Mouse (Mus musculus) E14TG2a.4 (cell line): ENCODE measurements around the gene Selplg.

Source experiments
- CTCF ChIP-seq: conservative IDR thresholded peaks from 2 replicates; pipeline ENCODE4 v1.5.1; 2014; ENCODE audit warnings: low read length
- NANOG ChIP-seq: IDR thresholded peaks from 2 replicates; pipeline ENCODE4 v1.6.1; 2014; ENCODE audit warnings: borderline replicate concordance, low read length, mixed read lengths
- POU5F1 ChIP-seq: IDR thresholded peaks from 2 replicates; pipeline ENCODE4 v1.6.1; 2014; ENCODE audit warnings: low read length, borderline replicate concordance

- TF ChIP-seq CTCF, result no peak
- TF ChIP-seq NANOG, result no peak
- TF ChIP-seq POU5F1, result no peak
Measured at GRCm38 (mm10) chr5:113796401-113797148, 35.9 kb downstream of the Selplg start.
